Mouse (Mus musculus) CH12.LX (cell line): ENCODE measurements around the gene Cant1.

ENCODE experiments used
- CTCF ChIP-seq, 2 experiments: IDR thresholded peaks in 1 of 2; conservative IDR thresholded peaks in 1 of 2; 2 replicates each; pipeline ENCODE4 v1.5.1; 2011 to 2012; ENCODE audit warnings: low read depth in 2 of 2, low read length in 2 of 2, improper control_type of control experiment in 1 of 2, inconsistent platforms in 1 of 2, mild to moderate bottlenecking in 1 of 2, moderate library complexity in 1 of 2
- EP300 ChIP-seq: IDR thresholded peaks from 2 replicates; pipeline ENCODE4 v1.6.1; 2011; ENCODE audit warnings: low read length, improper control_type of control experiment
- GABPA ChIP-seq: IDR thresholded peaks from 2 replicates; pipeline ENCODE4 v1.6.1; 2012; ENCODE audit warnings: low read depth, low read length, improper control_type of control experiment, inconsistent platforms; ENCODE audit not compliant: insufficient replicate concordance
- HCFC1 ChIP-seq: IDR thresholded peaks from 2 replicates; pipeline ENCODE4 v1.6.1; 2012; ENCODE audit warnings: low read depth, mild to moderate bottlenecking, inconsistent platforms, low read length, improper control_type of control experiment
- MAX ChIP-seq: IDR thresholded peaks from 2 replicates; pipeline ENCODE4 v1.6.1; 2011; ENCODE audit warnings: low read length, improper control_type of control experiment
- NRF1 ChIP-seq: IDR thresholded peaks from 2 replicates; pipeline ENCODE4 v1.6.1; 2014; ENCODE audit warnings: low read depth, mild to moderate bottlenecking, inconsistent platforms, low read length, improper control_type of control experiment, moderate library complexity
- POLR2A ChIP-seq: IDR thresholded peaks from 2 replicates; pipeline ENCODE4 v1.6.1; 2011; ENCODE audit warnings: low read depth, mild to moderate bottlenecking, improper control_type of control experiment, low read length
- RCOR1 ChIP-seq: conservative IDR thresholded peaks from 2 replicates; pipeline ENCODE4 v1.6.1; 2012; ENCODE audit warnings: low read depth, mild to moderate bottlenecking, inconsistent platforms, low read length, improper control_type of control experiment
- SIN3A ChIP-seq: IDR thresholded peaks from 2 replicates; pipeline ENCODE4 v1.6.1; 2012; ENCODE audit warnings: low read length, improper control_type of control experiment, inconsistent platforms
- SMC3 ChIP-seq: IDR thresholded peaks from 2 replicates; pipeline ENCODE4 v1.6.1; 2011; ENCODE audit warnings: low read depth, low read length, improper control_type of control experiment
- USF2 ChIP-seq: conservative IDR thresholded peaks from 2 replicates; pipeline ENCODE4 v1.6.1; 2011; ENCODE audit warnings: low read depth, low read length, improper control_type of control experiment

DNA sequence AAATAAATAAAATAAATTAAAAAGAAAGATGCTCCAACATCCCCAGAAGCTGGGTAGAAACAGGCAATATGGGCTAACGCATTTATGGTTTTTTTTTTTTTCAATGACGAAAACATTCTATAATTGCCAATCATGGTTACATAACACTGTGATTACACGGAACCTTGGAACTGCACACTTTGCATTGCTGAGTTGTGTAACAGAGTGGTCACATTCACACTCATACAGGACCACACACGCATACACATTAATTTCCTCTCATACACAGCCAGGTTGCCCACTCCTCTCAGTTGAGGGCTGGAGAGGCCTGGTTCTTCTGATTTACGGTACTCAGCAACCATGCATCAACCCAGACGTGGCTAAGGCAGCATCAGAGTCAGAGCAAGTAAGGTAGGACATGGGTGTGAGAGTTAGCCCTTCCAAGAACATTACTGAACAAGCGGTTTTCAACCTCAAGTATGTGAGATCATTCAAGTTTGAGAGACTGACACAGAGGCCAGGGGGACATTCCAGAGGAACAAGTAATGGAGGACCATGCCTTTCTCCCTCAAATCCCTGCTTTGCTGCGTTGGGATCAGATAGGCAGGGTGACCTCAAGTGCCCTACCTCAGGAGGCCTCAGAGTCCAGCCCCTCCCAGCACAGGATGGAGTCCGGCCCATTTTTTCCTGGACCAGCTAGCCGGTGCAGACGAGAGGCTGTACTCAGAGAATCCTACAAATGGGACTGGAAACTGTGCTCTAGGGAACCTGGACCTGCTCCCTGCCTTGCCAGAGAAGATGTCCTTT is 35.2 kb upstream of the Cant1 start:
- TF ChIP-seq GABPA: no peak
- TF ChIP-seq CTCF (conservative IDR thresholded peaks at IDR 0.05 in 1 of 2, IDR thresholded peaks at IDR 0.05 in 1 of 2; ENCODE audit: low read depth in 2 of 2, low read length in 2 of 2): 0 out of 4 replicates have a peak, but pooled peaks of 1 of the 2 experiments have one; percentile 6
- no peak for TF ChIP-seq SMC3
- no peak for TF ChIP-seq SIN3A
- TF ChIP-seq EP300: no peak
- no peak for TF ChIP-seq POLR2A
- TF ChIP-seq USF2: no peak
- TF ChIP-seq NRF1: no peak
- no peak for TF ChIP-seq MAX
- TF ChIP-seq RCOR1: no peak
- TF ChIP-seq HCFC1: no peak
